Mouse (Mus musculus) liver, embryonic 11.5 days (tissue): ENCODE results near the gene Cd86. TPM values are rescaled to one million over a fixed set of nuclear protein-coding genes. Genes with fewer than 3 reads are reported as not detected.

ENCODE experiments used
- ATAC-seq: fragments of 200-750 bp; cut with Nextera tagmentation; replicated peaks from 2 replicates; pipeline ENCODE4 v1.8.0; 2017; ENCODE audit warnings: moderate number of reproducible peaks, mild to moderate bottlenecking, moderate TSS enrichment, moderate library complexity; ENCODE audit not compliant: low FRiP score
- DNase-seq: peaks from one replicate; pipeline ENCODE4 v3.0.0-alpha.2; 2017; ENCODE audit warnings: low spot score
- H3K27ac ChIP-seq: fragments of 300-500 bp; sonication (generic); 2 replicates; pipeline ENCODE4 v1.5.1; 2014; ENCODE audit warnings: mild to moderate bottlenecking, low read depth, low read length, control low read depth
- H3K27me3 ChIP-seq: fragments of 300-500 bp; sonication (generic); replicated peaks from 2 replicates; pipeline ENCODE4 v1.6.1; 2014; ENCODE audit warnings: low read length, mixed read lengths; ENCODE audit not compliant: control insufficient read depth, insufficient read depth
- H3K36me3 ChIP-seq: fragments of 300-500 bp; sonication (generic); 2 replicates; pipeline ENCODE4 v1.6.1; 2014; ENCODE audit warnings: mild to moderate bottlenecking, low read length, moderate library complexity, mixed read lengths; ENCODE audit not compliant: control insufficient read depth, insufficient read depth
- H3K4me1 ChIP-seq: fragments of 300-500 bp; sonication (generic); replicated peaks from 2 replicates; pipeline ENCODE4 v1.6.1; 2014; ENCODE audit warnings: low read length, mixed read lengths; ENCODE audit not compliant: control insufficient read depth, insufficient read depth
- H3K4me2 ChIP-seq: fragments of 300-500 bp; sonication (generic); 2 replicates; pipeline ENCODE4 v1.6.1; 2014; ENCODE audit warnings: mild to moderate bottlenecking, control low read depth, moderate library complexity
- H3K4me3 ChIP-seq: fragments of 300-500 bp; sonication (generic); 2 replicates; pipeline ENCODE4 v1.5.1; 2014; ENCODE audit warnings: low read depth, low read length, control low read depth
- H3K9ac ChIP-seq: fragments of 300-500 bp; sonication (generic); 2 replicates; pipeline ENCODE4 v1.6.1; 2014; ENCODE audit warnings: low read depth, low read length, control low read depth
- H3K9me3 ChIP-seq: fragments of 300-500 bp; sonication (generic); 2 replicates; pipeline ENCODE4 v1.6.1; 2016; ENCODE audit warnings: low read length, inconsistent platforms, mixed read lengths; ENCODE audit not compliant: control insufficient read depth
- WGBS: fragments of 180-500 bp; shearing (Covaris S2); extraction: QIAGEN DNeasy Blood & Tissue Kit; methylation state at CpG from one replicate; pipeline ENCODE4 v1.1.7; 2014; 5-methylcytosine and 5-hydroxymethylcytosine counted together
- polyA plus RNA-seq: library from polyadenylated mRNA; unstranded; fragments of >200 nt; fragmentation: Nextera tagmentation; extraction: Ambion mirVana; gene quantifications from 2 replicates; pipeline ENCODE4 v1.2.1, GENCODE M21; 2014

The Cd86 gene
- polyA plus RNA-seq, 1 experiment from 2014 or later, result 4.5 TPM

GRCm38 (mm10) chr16:36670590-36670989, 4.7 kb upstream of the Cd86 start:
- no peaks in the 10 kb centered on the region for H3K36me3 ChIP-seq
- 79% methylated on average over 3 of the region's 3 CpGs for WGBS
- no peaks in the 10 kb centered on the region for H3K27me3 ChIP-seq
- ATAC-seq (no peak), DNase-seq (no peak)
- H3K9me3 ChIP-seq, result no peaks in the 10 kb centered on the region
- H3K4me2 ChIP-seq, result no peak overlapping the region
- H3K4me3 ChIP-seq, result no peak overlapping the region
- no peak overlapping the region for H3K27ac ChIP-seq
- H3K4me1 ChIP-seq, result no peaks in the 10 kb centered on the region
- H3K9ac ChIP-seq, result no peak overlapping the region

DNA sequence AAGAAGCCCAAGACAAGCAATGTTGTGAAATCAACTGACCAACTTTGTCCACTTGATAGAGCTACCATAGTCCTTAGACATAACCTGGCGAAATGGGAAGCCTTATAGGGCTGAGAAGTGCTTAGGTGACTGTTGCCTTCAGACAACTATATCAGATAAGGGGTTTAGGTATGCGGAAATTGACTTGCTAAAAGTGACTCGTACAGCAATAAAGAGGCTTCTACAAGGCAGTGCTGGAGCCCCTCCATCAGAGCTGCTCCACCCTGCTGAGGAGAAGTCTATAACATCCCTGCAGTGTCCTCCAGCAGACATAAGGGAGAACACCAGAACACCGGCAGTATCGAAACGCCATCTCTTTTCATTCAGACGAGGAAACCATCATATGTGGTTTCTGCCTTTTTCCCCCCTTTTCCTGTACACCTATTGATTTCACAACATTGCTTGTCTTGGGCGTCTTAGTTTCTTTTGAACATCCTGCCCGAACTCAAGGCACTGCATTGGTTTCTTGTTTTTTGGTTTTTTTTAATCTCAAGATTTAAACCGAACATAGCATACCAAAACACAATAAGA, 652 bp upstream of the Cd86 start:
- H3K27ac ChIP-seq, result no peak overlapping the region
- H3K36me3 ChIP-seq, result no peaks in the 10 kb centered on the region
- no peaks in the 10 kb centered on the region for H3K9me3 ChIP-seq
- ATAC-seq (no peak), DNase-seq (no peak)
- H3K4me2 ChIP-seq, result no peak overlapping the region
- H3K4me1 ChIP-seq, result no peaks in the 10 kb centered on the region
- no peaks in the 10 kb centered on the region for H3K27me3 ChIP-seq
- no peak overlapping the region for H3K9ac ChIP-seq
- H3K4me3 ChIP-seq, result no peak overlapping the region
- WGBS, result 62% methylated on average over 10 of the region's 10 CpGs

- no peaks in the 10 kb centered on the region for H3K4me1 ChIP-seq
- WGBS, result 74% methylated on average over 5 of the region's 5 CpGs
- no peaks in the 10 kb centered on the region for H3K27me3 ChIP-seq
- ATAC-seq (no peak), DNase-seq (no peak)
- H3K36me3 ChIP-seq, result no peaks in the 10 kb centered on the region
- H3K9me3 ChIP-seq, result no peaks in the 10 kb centered on the region
- no peak overlapping the region for H3K4me3 ChIP-seq
- H3K27ac ChIP-seq, result no peak overlapping the region
- H3K9ac ChIP-seq, result no peak overlapping the region
- no peak overlapping the region for H3K4me2 ChIP-seq
Observed at GRCm38 (mm10) chr16:36663484-36663883, 2.4 kb downstream of the Cd86 start.

DNA sequence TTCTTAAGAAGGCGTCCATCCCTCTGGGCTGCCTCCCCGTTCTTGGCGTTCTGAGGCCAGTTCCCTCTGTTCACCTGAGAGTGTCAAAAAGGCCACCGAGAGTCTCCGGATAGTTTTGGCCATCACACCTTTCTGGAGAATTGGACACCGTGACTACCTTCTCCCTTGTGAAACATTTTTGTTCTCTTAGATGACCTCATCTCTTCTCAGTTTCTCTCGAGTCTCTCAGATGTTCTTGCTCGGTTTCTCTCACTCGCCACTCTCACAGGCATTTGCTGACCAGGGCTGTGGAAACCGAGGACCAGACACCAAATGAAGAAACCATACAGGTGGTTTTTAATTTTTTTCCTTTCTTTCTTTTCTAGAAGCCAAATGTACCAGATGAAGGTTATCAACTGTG, 4.6 kb downstream of the Cd86 start:
- H3K9ac ChIP-seq, result no peak overlapping the region
- H3K4me3 ChIP-seq, result no peak overlapping the region
- no peaks in the 10 kb centered on the region for H3K27me3 ChIP-seq
- no peak overlapping the region for H3K27ac ChIP-seq
- ATAC-seq (no peak), DNase-seq (no peak)
- H3K36me3 ChIP-seq, result no peaks in the 10 kb centered on the region
- no peaks in the 10 kb centered on the region for H3K4me1 ChIP-seq
- WGBS, result 85% methylated on average over 10 of the region's 10 CpGs
- no peaks in the 10 kb centered on the region for H3K9me3 ChIP-seq
- H3K4me2 ChIP-seq, result no peak overlapping the region

GRCm38 (mm10) chr16:36655910-36656309, 10.0 kb downstream of the Cd86 start:
- WGBS, result 76% methylated on average over 4 of the region's 4 CpGs

GRCm38 (mm10) chr16:36655199-36655598, 10.7 kb downstream of the Cd86 start:
- Histone ChIP-seq H3K9me3 (no peaks in the 10 kb centered on the region), H3K9ac (no peak overlapping the region), H3K4me2 (no peak overlapping the region), H3K4me1 (no peaks in the 10 kb centered on the region), H3K27ac (no peak overlapping the region), H3K27me3 (no peaks in the 10 kb centered on the region), H3K4me3 (no peak overlapping the region), H3K36me3 (no peaks in the 10 kb centered on the region)
- ATAC-seq (no peak), DNase-seq (no peak)
- 91% methylated on average over 1 of the region's 1 CpGs for WGBS

More at GRCm38 (mm10) chr16:36655910-36656309, 10.0 kb downstream of the Cd86 start:
- Histone ChIP-seq H3K4me2 (no peak overlapping the region), H3K36me3 (no peaks in the 10 kb centered on the region), H3K9me3 (no peaks in the 10 kb centered on the region), H3K27ac (no peak overlapping the region), H3K4me3 (no peak overlapping the region), H3K4me1 (no peaks in the 10 kb centered on the region), H3K9ac (no peak overlapping the region), H3K27me3 (no peaks in the 10 kb centered on the region)
- ATAC-seq (no peak), DNase-seq (no peak)

GRCm38 (mm10) chr16:36651174-36651766, 14.6 kb downstream of the Cd86 start:
- WGBS, result 72% methylated on average over 6 of the region's 6 CpGs
- H3K4me2 ChIP-seq, result no peak overlapping the region
- no peaks in the 10 kb centered on the region for H3K36me3 ChIP-seq
- H3K9me3 ChIP-seq, result no peaks in the 10 kb centered on the region
- H3K27me3 ChIP-seq, result no peaks in the 10 kb centered on the region
- H3K4me1 ChIP-seq, result no peaks in the 10 kb centered on the region
- H3K9ac ChIP-seq, result no peak overlapping the region
- DNase-seq (no peak), ATAC-seq (no peak)
- H3K27ac ChIP-seq, result no peak overlapping the region
- no peak overlapping the region for H3K4me3 ChIP-seq

DNA sequence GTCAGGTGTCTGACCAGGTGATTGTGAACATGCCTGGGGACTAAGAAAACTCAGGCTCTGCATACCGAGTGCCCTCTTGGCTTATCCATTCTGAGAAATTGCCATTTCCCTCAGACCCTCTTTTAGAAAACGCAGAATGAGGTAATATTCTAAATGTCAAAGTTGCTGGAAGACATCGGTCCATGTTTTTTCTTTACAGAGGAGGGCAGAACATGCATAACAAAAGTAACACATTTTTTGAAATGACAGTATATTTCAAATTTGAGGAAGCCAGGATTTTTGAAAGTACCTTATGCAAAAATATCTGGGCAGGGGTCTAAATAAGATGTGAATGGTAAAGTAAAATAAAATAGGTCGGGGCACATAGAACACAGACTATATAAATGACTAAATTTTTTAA, 15.4 kb downstream of the Cd86 start:
- H3K27me3 ChIP-seq, result no peaks in the 10 kb centered on the region
- H3K4me3 ChIP-seq, result no peak overlapping the region
- DNase-seq (no peak), ATAC-seq (no peak)
- H3K4me2 ChIP-seq, result no peak overlapping the region
- no peaks in the 10 kb centered on the region for H3K4me1 ChIP-seq
- H3K9me3 ChIP-seq, result no peaks in the 10 kb centered on the region
- WGBS, result 83% methylated on average over 4 of the region's 4 CpGs
- no peaks in the 10 kb centered on the region for H3K36me3 ChIP-seq
- H3K9ac ChIP-seq, result no peak overlapping the region
- H3K27ac ChIP-seq, result no peak overlapping the region

DNA sequence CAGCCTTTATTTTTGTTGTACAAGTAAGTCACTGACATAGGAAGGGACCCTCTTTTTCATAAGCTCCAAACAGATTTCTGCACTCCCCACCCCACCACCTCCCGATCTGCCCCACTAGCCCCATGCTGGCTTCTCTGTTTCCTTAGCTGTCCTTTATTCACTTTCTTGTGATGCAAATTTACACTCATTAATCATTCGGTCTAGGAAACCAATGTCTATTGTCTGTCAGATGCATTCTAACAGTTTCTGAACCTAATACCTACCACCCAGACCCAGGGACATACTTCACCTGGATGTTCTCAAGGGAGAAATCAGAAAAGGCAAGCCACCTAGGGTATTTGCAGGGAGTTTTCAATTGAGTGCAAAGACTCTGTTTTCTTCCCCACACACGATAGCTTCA, 16.6 kb downstream of the Cd86 start:
- H3K9me3 ChIP-seq, result no peaks in the 10 kb centered on the region
- H3K27me3 ChIP-seq, result no peaks in the 10 kb centered on the region
- no peak overlapping the region for H3K4me2 ChIP-seq
- H3K9ac ChIP-seq, result no peak overlapping the region
- H3K4me1 ChIP-seq, result no peaks in the 10 kb centered on the region
- WGBS, result 68% methylated on average over 3 of the region's 3 CpGs
- H3K27ac ChIP-seq, result no peak overlapping the region
- no peak overlapping the region for H3K4me3 ChIP-seq
- H3K36me3 ChIP-seq, result no peaks in the 10 kb centered on the region
- no peak for ATAC-seq
- DNase-seq, result no peak
